Mouse (Mus musculus) CH12.LX (cell line): ENCODE measurements around the gene Rab29. TPM values are rescaled to one million over a fixed set of nuclear protein-coding genes. Genes with fewer than 3 reads are reported as not detected.

ENCODE experiments used
- DNase-seq: peaks from one replicate; pipeline ENCODE4 v3.0.0-alpha.2; 2013; ENCODE audit errors: extremely low read depth
- H3K27ac ChIP-seq: 2 replicates; pipeline ENCODE4 v1.5.1; 2012; ENCODE audit warnings: low read depth, mild to moderate bottlenecking, control low read depth, moderate library complexity; ENCODE audit not compliant: insufficient read depth
- H3K27me3 ChIP-seq: replicated peaks from 2 replicates; pipeline ENCODE3; 2012; ENCODE audit warnings: inconsistent platforms
- H3K36me3 ChIP-seq, 2 experiments: replicated peaks in 1 of 2; 2 replicates each; pipeline versions ENCODE3 to v1.6.1; 2012; ENCODE audit warnings: inconsistent platforms in 1 of 2, low read length in 1 of 2, mild to moderate bottlenecking in 1 of 2, mixed read lengths in 1 of 2, moderate library complexity in 1 of 2; ENCODE audit not compliant: control insufficient read depth in 1 of 2, insufficient read depth in 1 of 2
- H3K4me1 ChIP-seq, 2 experiments: 2 replicates each; pipeline ENCODE4 v1.6.1; 2012; ENCODE audit warnings: inconsistent platforms in 1 of 2, moderate library complexity in 1 of 2; ENCODE audit not compliant: insufficient read depth in 2 of 2, control insufficient read depth in 1 of 2
- H3K4me2 ChIP-seq: 2 replicates; pipeline ENCODE4 v1.6.1; 2012; ENCODE audit warnings: low read depth, mild to moderate bottlenecking, control low read depth; ENCODE audit not compliant: poor library complexity, insufficient read depth, severe bottlenecking
- H3K4me3 ChIP-seq, 3 experiments: fragments of 150-350 bp in 1 of 3; sonication (generic) in 1 of 3; replicated peaks in 1 of 3; 2 replicates each; pipeline versions ENCODE3 to v1.5.1; 2011 to 2012; ENCODE audit warnings: low read depth in 2 of 3, low read length in 2 of 3, mild to moderate bottlenecking in 2 of 3, moderate library complexity in 2 of 3, control low read depth in 1 of 3, improper control_type of control experiment in 1 of 3, inconsistent platforms in 1 of 3, mixed read lengths in 1 of 3; ENCODE audit not compliant: poor library complexity in 1 of 3
- H3K79me2 ChIP-seq: replicated peaks from 2 replicates; pipeline ENCODE4 v1.6.1; 2012; ENCODE audit warnings: mild to moderate bottlenecking, moderate library complexity; ENCODE audit not compliant: control insufficient read depth, poor library complexity, insufficient read depth, severe bottlenecking; ENCODE audit errors: extremely low read depth
- H3K9ac ChIP-seq: 2 replicates; pipeline ENCODE4 v1.6.1; 2012; ENCODE audit warnings: low read depth, mild to moderate bottlenecking, control low read depth, moderate library complexity; ENCODE audit not compliant: insufficient read depth
- H3K9me3 ChIP-seq: replicated peaks from 2 replicates; pipeline ENCODE3; 2012; ENCODE audit warnings: low read length, inconsistent platforms, mixed read lengths
- BHLHE40 ChIP-seq: IDR thresholded peaks from 2 replicates; pipeline ENCODE4 v1.6.1; 2011; ENCODE audit warnings: mild to moderate bottlenecking, low read depth, low read length, improper control_type of control experiment
- CHD1 ChIP-seq: IDR thresholded peaks from 2 replicates; pipeline ENCODE4 v1.6.1; 2012; ENCODE audit warnings: low read depth, low read length, improper control_type of control experiment, inconsistent platforms
- CHD2 ChIP-seq: IDR thresholded peaks from 2 replicates; pipeline ENCODE4 v1.6.1; 2011; ENCODE audit warnings: low read length, improper control_type of control experiment
- ELF1 ChIP-seq: IDR thresholded peaks from 2 replicates; pipeline ENCODE4 v1.6.1; 2014; ENCODE audit warnings: low read depth, mild to moderate bottlenecking, inconsistent platforms, low read length, improper control_type of control experiment
- EP300 ChIP-seq: IDR thresholded peaks from 2 replicates; pipeline ENCODE4 v1.6.1; 2011; ENCODE audit warnings: low read length, improper control_type of control experiment
- HCFC1 ChIP-seq: IDR thresholded peaks from 2 replicates; pipeline ENCODE4 v1.6.1; 2012; ENCODE audit warnings: low read depth, mild to moderate bottlenecking, inconsistent platforms, low read length, improper control_type of control experiment
- KAT2A ChIP-seq: IDR thresholded peaks from 2 replicates; pipeline ENCODE4 v1.6.1; 2012; ENCODE audit warnings: low read length, improper control_type of control experiment, inconsistent platforms; ENCODE audit not compliant: insufficient replicate concordance
- MAFK ChIP-seq: IDR thresholded peaks from 2 replicates; pipeline ENCODE4 v1.6.1; 2011; ENCODE audit warnings: low read length, improper control_type of control experiment; ENCODE audit not compliant: insufficient replicate concordance
- MAX ChIP-seq: IDR thresholded peaks from 2 replicates; pipeline ENCODE4 v1.6.1; 2011; ENCODE audit warnings: low read length, improper control_type of control experiment
- MAZ ChIP-seq: IDR thresholded peaks from 2 replicates; pipeline ENCODE4 v1.6.1; 2012; ENCODE audit warnings: low read depth, mild to moderate bottlenecking, inconsistent platforms, low read length, improper control_type of control experiment, moderate library complexity
- MXI1 ChIP-seq: IDR thresholded peaks from 2 replicates; pipeline ENCODE4 v1.6.1; 2011; ENCODE audit warnings: mild to moderate bottlenecking, low read depth, low read length, improper control_type of control experiment
- MYC ChIP-seq: IDR thresholded peaks from 2 replicates; pipeline ENCODE4 v1.6.1; 2011; ENCODE audit warnings: low read depth, mild to moderate bottlenecking, improper control_type of control experiment, low read length
- NELFE ChIP-seq: IDR thresholded peaks from 2 replicates; pipeline ENCODE4 v1.6.1; 2011; ENCODE audit warnings: low read depth, low read length, improper control_type of control experiment
- NRF1 ChIP-seq: IDR thresholded peaks from 2 replicates; pipeline ENCODE4 v1.6.1; 2014; ENCODE audit warnings: low read depth, mild to moderate bottlenecking, inconsistent platforms, low read length, improper control_type of control experiment, moderate library complexity
- POLR2A ChIP-seq: IDR thresholded peaks from 2 replicates; pipeline ENCODE4 v1.6.1; 2011; ENCODE audit warnings: low read depth, mild to moderate bottlenecking, improper control_type of control experiment, low read length
- POLR2AphosphoS2 ChIP-seq: IDR thresholded peaks from 2 replicates; pipeline ENCODE4 v1.6.1; 2011; ENCODE audit warnings: low read depth, low read length, improper control_type of control experiment
- SIN3A ChIP-seq: IDR thresholded peaks from 2 replicates; pipeline ENCODE4 v1.6.1; 2012; ENCODE audit warnings: low read length, improper control_type of control experiment, inconsistent platforms
- TBP ChIP-seq: conservative IDR thresholded peaks from 2 replicates; pipeline ENCODE4 v1.6.1; 2011; ENCODE audit warnings: low read depth, low read length, improper control_type of control experiment
- TCF12 ChIP-seq: IDR thresholded peaks from 2 replicates; pipeline ENCODE4 v1.6.1; 2014; ENCODE audit warnings: low read depth, mild to moderate bottlenecking, inconsistent platforms, low read length, improper control_type of control experiment
- UBTF ChIP-seq: IDR thresholded peaks from 2 replicates; pipeline ENCODE4 v1.6.1; 2012; ENCODE audit warnings: low read depth, mild to moderate bottlenecking, inconsistent platforms, low read length, improper control_type of control experiment, moderate library complexity
- USF2 ChIP-seq: conservative IDR thresholded peaks from 2 replicates; pipeline ENCODE4 v1.6.1; 2011; ENCODE audit warnings: low read depth, low read length, improper control_type of control experiment
- ZC3H11A ChIP-seq: IDR thresholded peaks from 2 replicates; pipeline ENCODE4 v1.6.1; 2012; ENCODE audit warnings: low read depth, mild to moderate bottlenecking, inconsistent platforms, low read length, improper control_type of control experiment
- ZMIZ1 ChIP-seq: IDR thresholded peaks from 2 replicates; pipeline ENCODE4 v1.6.1; 2012; ENCODE audit warnings: low read depth, mild to moderate bottlenecking, inconsistent platforms, low read length, improper control_type of control experiment
- dilution Hi-C: fragments of 300-500 bp; cut with MboI; formaldehyde crosslinking; loops from 2 replicates; pipeline ENCODE4 v1.14.3; 2020; ENCODE audit warnings: low sequenced_read_pairs; ENCODE audit not compliant: extremely low pct_unique_long_range_greater_than_20kb, extremely low pct_ligation_motif_present
- in situ Hi-C: fragments of 300-500 bp; cut with MboI; formaldehyde crosslinking; loops from 3 replicates; pipeline ENCODE4 v1.14.3; 2019; ENCODE audit warnings: low sequenced_read_pairs, low pct_ligation_motif_present, low pct_unique_long_range_greater_than_20kb, mixed read lengths
- polyA plus RNA-seq: library from polyadenylated mRNA; unstranded; fragments of >175 nt; gene quantifications from 2 replicates; pipeline ENCODE4 v1.2.1, GENCODE M21; 2012; ENCODE audit warnings: low read depth; ENCODE audit not compliant: insufficient read length
- total RNA-seq, 2 experiments: library from RNA; depleted of rRNA; stranded (reverse); fragments of 300-350 nt in 1 of 2; fragments of >200 nt in 1 of 2; gene quantifications; 2 replicates each; pipeline ENCODE4 v1.2.3; 2012 to 2014

Rab29 gene
- total and polyA plus RNA-seq, 3 experiments = 10.8 to 16.4 (median 14.8) TPM

DNA sequence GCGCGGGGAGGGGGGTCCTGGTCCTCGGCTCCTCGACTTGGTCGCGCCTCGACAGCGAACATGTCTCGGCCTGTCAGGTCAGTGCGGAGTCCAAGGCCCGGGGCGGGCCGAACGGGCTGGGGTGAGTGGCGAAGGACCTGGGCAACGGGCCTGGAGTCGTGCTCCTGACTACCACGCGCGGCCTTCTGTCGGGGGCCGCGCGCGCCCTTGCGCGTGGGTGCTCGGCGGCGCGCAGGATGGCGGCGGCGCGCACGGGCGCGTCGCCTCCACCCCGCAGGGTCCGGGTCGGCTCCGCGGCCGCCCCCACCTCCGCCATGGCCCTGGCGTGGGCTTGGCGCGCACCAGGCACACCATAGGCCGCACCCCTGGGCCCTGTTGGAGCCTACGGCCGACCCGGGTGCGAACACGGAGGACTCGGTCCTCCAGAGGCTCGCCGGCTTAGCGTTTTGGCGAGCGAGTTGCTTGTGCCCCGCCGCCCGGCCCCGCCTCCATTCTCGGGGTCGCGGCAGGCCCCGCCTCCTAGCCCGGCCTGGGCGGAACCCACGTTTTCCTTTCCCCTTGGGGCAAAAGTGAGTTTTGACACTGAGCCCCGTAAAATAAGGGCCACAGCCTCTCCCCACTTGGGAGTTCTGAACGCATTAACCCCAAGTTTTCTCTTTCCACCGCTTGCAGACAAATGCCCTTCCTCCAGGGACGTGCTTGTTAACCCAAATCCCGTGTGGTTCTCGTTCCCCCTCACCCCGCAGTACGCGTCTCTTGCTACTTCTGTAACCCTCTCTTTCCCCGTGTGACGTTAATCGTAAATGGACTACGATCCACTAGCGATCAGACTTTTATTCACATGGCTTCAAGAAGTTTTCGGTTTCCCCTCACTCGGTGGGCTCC lies 43.9 kb downstream of the Rab29 start:
- peak overlapping the region; percentile 76 for H3K27ac ChIP-seq
- peak overlapping the region; percentile 96 for H3K9ac ChIP-seq
- peak overlapping the region; percentile 85 to 92 (median 89) for H3K4me3 ChIP-seq
- peak overlapping the region; percentile 94 for H3K4me2 ChIP-seq
- H3K79me2 ChIP-seq = peaks cover 51% of the 10 kb centered on the region
- dilution Hi-C loops = no loop called here
- no peaks in the 10 kb centered on the region for H3K9me3 ChIP-seq
- peak; percentile 74 for DNase-seq
- TF ChIP-seq MAFK (no peak), CHD1 (peak; percentile 88; the same call in 1 of the 2 replicates), MAX (peak; percentile 42; the same call in 1 of the 2 replicates), ZC3H11A (no peak), POLR2A (peak; percentile 55), TBP (0 out of 2 replicates have a peak, but pooled peaks have one; percentile 29), EP300 (no peak), ZMIZ1 (peak; percentile 78), UBTF (no peak), MYC (peak; percentile 37; the same call in 1 of the 2 replicates), NELFE (peak; percentile 67), TCF12 (peak; percentile 43; the same call in 1 of the 2 replicates), MAZ (no peak), POLR2AphosphoS2 (peak; percentile 31; the same call in 1 of the 2 replicates), CHD2 (peak; percentile 78), KAT2A (0 out of 2 replicates have a peak, but pooled peaks have one; percentile 10), SIN3A (peak; percentile 75), USF2 (no peak), HCFC1 (no peak), BHLHE40 (peak; percentile 26; the same call in 1 of the 2 replicates), MXI1 (peak; percentile 92), ELF1 (peak; percentile 39; the same call in 1 of the 2 replicates), NRF1 (no peak)
- H3K4me1 ChIP-seq = peaks cover 7 to 35% of the 10 kb centered on the region in 2 experiments
- in situ Hi-C loops = no loop called here
- peaks cover 3 to 10% of the 10 kb centered on the region in 2 experiments for H3K36me3 ChIP-seq
- H3K27me3 ChIP-seq = no peaks in the 10 kb centered on the region
